Mouse (Mus musculus): Measurements from ENCODE around the gene Nln. TPM values are rescaled to one million over a fixed set of nuclear protein-coding genes. Genes with fewer than 3 reads are reported as not detected.

Gene Nln
- polyA plus RNA-seq, 2 experiments, result 5.3 to 13.7 TPM

DNA sequence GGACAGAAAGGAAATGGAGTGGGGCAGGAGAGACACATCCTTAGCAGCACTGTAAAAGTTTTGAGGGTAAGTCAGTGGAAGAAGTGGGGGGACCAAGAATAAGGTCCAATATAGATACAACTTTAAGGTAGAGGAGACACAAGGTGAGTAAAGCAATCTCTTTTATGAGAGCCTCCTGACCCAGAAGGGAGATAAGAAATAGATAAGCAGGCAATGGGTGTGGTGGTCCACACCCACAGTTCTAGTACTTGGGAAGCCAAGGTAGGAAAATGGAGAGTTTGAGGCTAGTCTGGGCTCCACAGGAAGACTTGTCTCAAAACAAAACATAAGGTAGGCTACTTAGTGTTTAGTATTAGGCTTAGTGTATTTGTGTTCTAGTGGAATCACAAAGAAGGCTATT is 79.9 kb downstream of the Nln start:
- Histone ChIP-seq H3K4me1 (replicated peaks; ENCODE audit: control insufficient read depth in 2 of 2, insufficient read depth in 2 of 2, low read length in 1 of 2) (peaks cover 14 to 29% of the 10 kb centered on the region in 2 experiments), H3K36me3 (replicated peaks; ENCODE audit: control insufficient read depth, insufficient read depth, low read depth) (no peaks in the 10 kb centered on the region), H3K9me3 (ENCODE audit: control insufficient read depth, low read length) (no peaks in the 10 kb centered on the region), H3K27me3 (ENCODE audit: control insufficient read depth, insufficient read depth, low read length) (no peaks in the 10 kb centered on the region), H3K4me3 (ENCODE audit: insufficient read depth in 1 of 2, low read depth in 2 of 2, low read length in 2 of 2) (no peak overlapping the region), H3K27ac (no peak overlapping the region), H3K9ac (replicated peaks) (no peak overlapping the region), H3K4me2 (ENCODE audit: low read depth) (peak overlapping the region; percentile 20)
- DNase-seq (ENCODE audit: low read depth in 3 of 3, low spot score in 3 of 3) (no peak), ATAC-seq (ENCODE audit: insufficient read depth) (peak; percentile 53; the same call in 1 of the 2 replicates)
- TF ChIP-seq EP300 (IDR thresholded peaks at IDR 0.05; ENCODE audit: low read depth) (no peak), CTCF (IDR thresholded peaks at IDR 0.05; ENCODE audit: low read depth) (no peak)

DNA sequence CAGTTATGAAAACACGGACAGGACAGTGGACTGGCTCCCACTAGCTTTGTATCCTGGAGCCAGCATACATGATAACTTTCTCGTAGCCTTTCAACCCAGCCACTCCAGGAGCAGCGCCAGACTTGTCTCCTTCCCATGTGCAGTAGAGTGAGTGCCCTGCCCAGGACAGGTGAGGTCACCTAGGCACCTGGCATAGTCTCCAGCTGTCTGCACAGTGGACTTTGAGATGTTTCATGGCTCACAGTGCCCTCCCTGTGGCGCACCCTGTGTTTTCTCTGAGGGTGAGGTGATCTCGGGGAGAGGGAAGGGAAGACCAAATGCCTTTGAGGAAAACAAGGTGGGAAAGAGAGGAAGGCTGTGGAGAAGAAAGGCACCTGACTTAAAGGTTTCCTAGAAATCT is 80.3 kb downstream of the Nln start:
- 60% methylated on average over 5 of the region's 5 CpGs for WGBS (ENCODE audit: insufficient replicate concordance)
- Histone ChIP-seq H3K4me1 (replicated peaks; ENCODE audit: control insufficient read depth in 2 of 2, insufficient read depth in 2 of 2, low read length in 1 of 2) (peaks cover 14 to 26% of the 10 kb centered on the region in 2 experiments), H3K9ac (replicated peaks) (no peak overlapping the region), H3K36me3 (replicated peaks; ENCODE audit: control insufficient read depth, insufficient read depth, low read depth) (no peaks in the 10 kb centered on the region), H3K4me2 (ENCODE audit: low read depth) (0 out of 2 replicates have a peak overlapping the region, but pooled peaks have one; percentile 20), H3K27me3 (ENCODE audit: control insufficient read depth, insufficient read depth, low read length) (no peaks in the 10 kb centered on the region), H3K27ac (no peak overlapping the region), H3K4me3 (ENCODE audit: insufficient read depth in 1 of 2, low read depth in 2 of 2, low read length in 2 of 2) (no peak overlapping the region), H3K9me3 (ENCODE audit: control insufficient read depth, low read length) (no peaks in the 10 kb centered on the region)
- ATAC-seq (ENCODE audit: insufficient read depth), result peak; percentile 24; the same call in 1 of the 2 replicates
- DNase-seq (ENCODE audit: low read depth in 3 of 3, low spot score in 3 of 3), result no peak
- no peak for TF ChIP-seq CTCF (IDR thresholded peaks at IDR 0.05; ENCODE audit: low read depth)
- TF ChIP-seq EP300 (IDR thresholded peaks at IDR 0.05; ENCODE audit: low read depth), result no peak

DNA sequence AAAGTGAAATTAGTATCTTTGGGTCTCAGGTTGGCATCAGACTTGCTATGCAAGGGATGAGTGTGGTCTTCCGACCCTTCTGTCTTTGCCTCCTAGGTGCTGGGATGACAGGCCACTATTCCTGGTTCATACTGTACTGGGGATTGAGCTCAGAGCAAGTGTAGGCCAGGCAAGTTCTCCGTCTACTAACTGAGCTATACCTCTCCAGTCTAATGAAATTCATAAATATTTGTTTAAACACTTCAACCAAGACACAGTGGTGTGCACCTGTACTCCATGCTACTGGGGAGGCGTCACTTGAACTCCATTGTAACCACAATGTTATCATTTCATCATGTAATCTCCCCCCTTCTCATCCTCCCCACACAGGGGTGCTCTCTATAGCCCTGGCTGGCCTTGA is 82.9 kb downstream of the Nln start:
- DNase-seq (ENCODE audit: low read depth in 3 of 3, low spot score in 3 of 3) (no peak), ATAC-seq (ENCODE audit: insufficient read depth) (no peak)
- Histone ChIP-seq H3K36me3 (replicated peaks; ENCODE audit: control insufficient read depth, insufficient read depth, low read depth) (no peaks in the 10 kb centered on the region), H3K9me3 (ENCODE audit: control insufficient read depth, low read length) (no peaks in the 10 kb centered on the region), H3K27me3 (ENCODE audit: control insufficient read depth, insufficient read depth, low read length) (no peaks in the 10 kb centered on the region), H3K4me1 (replicated peaks; ENCODE audit: control insufficient read depth in 2 of 2, insufficient read depth in 2 of 2, low read length in 1 of 2) (peaks cover 14 to 17% of the 10 kb centered on the region in 2 experiments), H3K4me3 (ENCODE audit: insufficient read depth in 1 of 2, low read depth in 2 of 2, low read length in 2 of 2) (no peak overlapping the region), H3K9ac (replicated peaks) (no peak overlapping the region), H3K4me2 (ENCODE audit: low read depth) (no peak overlapping the region), H3K27ac (no peak overlapping the region)
- no peak for TF ChIP-seq CTCF (IDR thresholded peaks at IDR 0.05; ENCODE audit: low read depth)
- no peak for TF ChIP-seq EP300 (IDR thresholded peaks at IDR 0.05; ENCODE audit: low read depth)
- WGBS (ENCODE audit: insufficient replicate concordance), result 51% methylated on average over 3 of the region's 3 CpGs

DNA sequence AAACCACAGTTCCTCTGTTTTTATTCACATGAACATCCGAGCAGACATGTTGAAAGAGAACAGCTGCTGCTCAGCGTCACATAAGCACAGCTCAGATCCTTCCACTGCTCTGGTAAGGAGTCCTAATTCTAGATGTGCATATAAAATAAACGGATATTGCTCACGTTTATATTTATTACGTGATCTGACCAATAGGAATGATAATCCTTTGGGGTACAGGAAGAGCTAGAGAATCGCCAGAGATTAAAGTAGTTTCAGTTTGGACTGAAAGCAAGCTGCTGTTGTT is 83.8 kb downstream of the Nln start:
- no peak for DNase-seq (ENCODE audit: low read depth in 3 of 3, low spot score in 3 of 3)
- no peaks in the 10 kb centered on the region for H3K9me3 ChIP-seq (ENCODE audit: control insufficient read depth, low read length)
- TF ChIP-seq CTCF (IDR thresholded peaks at IDR 0.05; ENCODE audit: low read depth) (no peak), EP300 (IDR thresholded peaks at IDR 0.05; ENCODE audit: low read depth) (no peak)
- 72% methylated on average over 6 of the region's 6 CpGs for WGBS (ENCODE audit: insufficient replicate concordance)
- no peak overlapping the region for H3K27ac ChIP-seq
- H3K9ac ChIP-seq (replicated peaks), result no peak overlapping the region
- H3K4me2 ChIP-seq (ENCODE audit: low read depth), result no peak overlapping the region
- no peak for ATAC-seq (ENCODE audit: insufficient read depth)
- no peaks in the 10 kb centered on the region for H3K36me3 ChIP-seq (replicated peaks; ENCODE audit: control insufficient read depth, insufficient read depth, low read depth)
- peaks cover 14 to 17% of the 10 kb centered on the region in 2 experiments for H3K4me1 ChIP-seq (replicated peaks; ENCODE audit: control insufficient read depth in 2 of 2, insufficient read depth in 2 of 2, low read length in 1 of 2)
- no peak overlapping the region for H3K4me3 ChIP-seq (ENCODE audit: insufficient read depth in 1 of 2, low read depth in 2 of 2, low read length in 2 of 2)
- no peaks in the 10 kb centered on the region for H3K27me3 ChIP-seq (ENCODE audit: control insufficient read depth, insufficient read depth, low read length)

DNA sequence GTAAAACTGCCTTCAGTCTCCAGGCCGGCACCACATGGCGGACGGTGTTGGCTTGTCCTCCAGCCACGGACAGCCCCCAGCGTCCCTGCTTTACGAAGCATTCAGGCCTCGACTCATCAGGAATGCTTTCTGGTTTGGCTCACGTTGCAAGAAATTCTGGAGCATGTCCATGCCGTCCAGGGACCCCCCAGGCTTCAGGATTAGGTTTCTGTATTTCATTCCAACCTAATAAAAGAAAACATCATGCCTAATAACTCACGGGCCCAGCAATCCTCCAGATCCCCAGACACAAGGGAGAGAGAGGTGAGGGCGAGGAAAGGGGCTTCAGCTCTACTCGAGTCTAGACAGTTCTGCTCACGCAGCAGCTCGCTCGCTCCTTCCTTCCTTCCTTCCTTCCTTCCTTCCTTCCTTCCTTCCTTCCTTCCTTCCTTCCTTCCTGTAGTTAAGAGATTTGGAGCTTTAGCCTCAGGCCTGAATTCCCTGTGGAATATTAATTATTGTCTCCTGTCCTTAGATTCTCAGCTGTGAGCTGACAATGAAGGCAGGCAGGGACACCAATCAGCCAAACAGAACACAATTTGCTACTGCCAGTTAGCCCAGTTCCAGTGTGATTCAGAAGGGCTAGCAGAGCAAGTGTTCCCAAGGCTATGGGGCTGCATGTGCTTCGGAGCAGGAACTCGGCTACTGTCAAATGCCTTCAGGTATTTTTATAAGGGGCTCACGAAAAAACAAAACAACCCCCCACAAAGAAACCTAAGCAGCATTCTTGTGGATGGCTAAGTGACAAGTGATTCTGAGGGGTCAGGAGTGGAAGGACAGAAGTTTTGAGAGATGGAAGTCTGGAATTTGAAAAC is 84.3 kb downstream of the Nln start:
- no peak overlapping the region for H3K27ac ChIP-seq
- no peak for ATAC-seq (ENCODE audit: insufficient read depth)

More for the DNA sequence above, 84.3 kb downstream of the Nln start:
- TF ChIP-seq CTCF (IDR thresholded peaks at IDR 0.05; ENCODE audit: low read depth) (no peak), EP300 (IDR thresholded peaks at IDR 0.05; ENCODE audit: low read depth) (no peak)
- H3K4me2 ChIP-seq (ENCODE audit: low read depth), result no peak overlapping the region
- H3K36me3 ChIP-seq (replicated peaks; ENCODE audit: control insufficient read depth, insufficient read depth, low read depth), result no peaks in the 10 kb centered on the region
- no peaks in the 10 kb centered on the region for H3K27me3 ChIP-seq (ENCODE audit: control insufficient read depth, insufficient read depth, low read length)
- 75% methylated on average over 18 of the region's 18 CpGs for WGBS (ENCODE audit: insufficient replicate concordance)
- no peak for DNase-seq (ENCODE audit: low read depth in 3 of 3, low spot score in 3 of 3)
- H3K4me1 ChIP-seq (replicated peaks; ENCODE audit: control insufficient read depth in 2 of 2, insufficient read depth in 2 of 2, low read length in 1 of 2), result peaks cover 12 to 14% of the 10 kb centered on the region in 2 experiments
- no peak overlapping the region for H3K9ac ChIP-seq (replicated peaks)
- H3K4me3 ChIP-seq (ENCODE audit: insufficient read depth in 1 of 2, low read depth in 2 of 2, low read length in 2 of 2), result no peak overlapping the region
- no peaks in the 10 kb centered on the region; the same call in 1 of the 2 replicates for H3K9me3 ChIP-seq (ENCODE audit: control insufficient read depth, low read length)
